Mouse (Mus musculus): ENCODE data around the gene Mdga2. TPM values are rescaled to one million over a fixed set of nuclear protein-coding genes. Genes with fewer than 3 reads are reported as not detected.

Gene Mdga2
- total RNA-seq, 1 experiment = not detected

DNA sequence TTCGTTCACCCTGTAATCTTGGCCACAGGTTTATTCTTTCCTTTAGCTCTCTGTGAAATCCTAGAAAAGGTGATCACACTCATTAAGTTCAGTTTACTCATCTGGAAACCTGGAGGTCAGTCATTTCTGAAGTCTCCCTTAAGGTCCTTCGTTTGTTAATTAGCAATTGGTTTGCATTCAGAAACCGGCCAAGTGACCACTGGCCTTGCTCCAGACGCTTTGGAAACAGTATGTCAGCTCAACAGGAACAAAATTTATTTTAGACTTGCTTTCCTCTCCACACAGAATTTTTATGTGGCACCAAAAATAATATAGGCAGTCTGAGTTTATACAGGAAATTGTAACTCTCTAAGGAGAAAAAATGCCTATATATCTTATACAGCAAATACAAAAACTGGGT is 323.0 kb downstream of the Mdga2 start:
- no peak for DNase-seq (ENCODE audit: low read depth, low spot score)
- Histone ChIP-seq H3K27ac (ENCODE audit: insufficient read depth, low read depth, low read length, poor library complexity, severe bottlenecking) (no peak overlapping the region), H3K9me3 (ENCODE audit: control insufficient read depth, insufficient read depth, low read depth, low read length) (no peaks in the 10 kb centered on the region), H3K4me3 (ENCODE audit: insufficient read depth in 1 of 2, low read depth in 1 of 2, low read length in 2 of 2, poor library complexity in 1 of 2, severe bottlenecking in 1 of 2) (no peak overlapping the region), H3K4me1 (ENCODE audit: control insufficient read depth in 2 of 2, insufficient read depth in 2 of 2, low read length in 2 of 2, poor library complexity in 1 of 2) (no peaks in the 10 kb centered on the region), H3K9ac (ENCODE audit: insufficient read depth, low read depth, low read length, poor library complexity, severe bottlenecking) (no peak overlapping the region), H3K36me3 (ENCODE audit: control insufficient read depth, insufficient read depth, low read length, poor library complexity, severe bottlenecking) (no peaks in the 10 kb centered on the region)
- TF ChIP-seq MAFK (IDR thresholded peaks at IDR 0.05; ENCODE audit: insufficient read depth, low read depth, low read length) (no peak), CHD2 (IDR thresholded peaks at IDR 0.05; ENCODE audit: low read depth, low read length) (no peak), ZC3H11A (IDR thresholded peaks at IDR 0.05; ENCODE audit: borderline replicate concordance, low read depth, low read length) (no peak), HCFC1 (IDR thresholded peaks at IDR 0.05; ENCODE audit: borderline replicate concordance, insufficient read depth, low read length) (no peak), ZNF384 (IDR thresholded peaks at IDR 0.05; ENCODE audit: low read depth, low read length) (no peak)
- in situ Hi-C loops (cut with MboI; ENCODE audit: low sequenced_read_pairs in 2 of 2, unreplicated experiment in 2 of 2) = no loop called here

DNA sequence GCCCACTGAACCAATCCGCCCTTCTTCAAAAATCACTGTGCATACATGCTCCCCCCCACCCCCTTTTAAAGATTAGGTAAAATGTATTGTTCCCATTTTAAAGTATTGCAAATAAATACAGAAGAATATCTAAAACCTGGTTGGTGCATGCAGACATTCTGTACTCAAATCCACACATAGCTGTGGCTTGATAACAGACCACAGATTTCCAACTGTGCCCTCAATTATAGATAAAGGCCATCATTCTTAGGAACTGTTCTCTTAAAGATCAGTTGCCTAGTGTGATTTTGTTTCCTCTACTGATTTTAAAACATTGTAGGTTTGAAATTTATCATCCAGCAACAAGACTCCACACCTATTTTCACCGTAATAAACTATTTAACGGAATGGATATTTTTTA is 325.6 kb downstream of the Mdga2 start:
- H3K4me3 ChIP-seq (ENCODE audit: insufficient read depth in 1 of 2, low read depth in 1 of 2, low read length in 2 of 2, poor library complexity in 1 of 2, severe bottlenecking in 1 of 2) = no peak overlapping the region
- H3K9ac ChIP-seq (ENCODE audit: insufficient read depth, low read depth, low read length, poor library complexity, severe bottlenecking) = no peak overlapping the region
- no peaks in the 10 kb centered on the region for H3K9me3 ChIP-seq (ENCODE audit: control insufficient read depth, insufficient read depth, low read depth, low read length)
- no peaks in the 10 kb centered on the region for H3K4me1 ChIP-seq (ENCODE audit: control insufficient read depth in 2 of 2, insufficient read depth in 2 of 2, low read length in 2 of 2, poor library complexity in 1 of 2)
- no peak overlapping the region for H3K27ac ChIP-seq (ENCODE audit: insufficient read depth, low read depth, low read length, poor library complexity, severe bottlenecking)
- no peaks in the 10 kb centered on the region for H3K36me3 ChIP-seq (ENCODE audit: control insufficient read depth, insufficient read depth, low read length, poor library complexity, severe bottlenecking)
- TF ChIP-seq CHD2 (IDR thresholded peaks at IDR 0.05; ENCODE audit: low read depth, low read length) (no peak), ZC3H11A (IDR thresholded peaks at IDR 0.05; ENCODE audit: borderline replicate concordance, low read depth, low read length) (no peak), ZNF384 (IDR thresholded peaks at IDR 0.05; ENCODE audit: low read depth, low read length) (no peak), MAFK (IDR thresholded peaks at IDR 0.05; ENCODE audit: insufficient read depth, low read depth, low read length) (no peak), HCFC1 (IDR thresholded peaks at IDR 0.05; ENCODE audit: borderline replicate concordance, insufficient read depth, low read length) (no peak)
- no peak for DNase-seq (ENCODE audit: low read depth, low spot score)
- in situ Hi-C loops (cut with MboI; ENCODE audit: low sequenced_read_pairs in 2 of 2, unreplicated experiment in 2 of 2) = no loop called here

DNA sequence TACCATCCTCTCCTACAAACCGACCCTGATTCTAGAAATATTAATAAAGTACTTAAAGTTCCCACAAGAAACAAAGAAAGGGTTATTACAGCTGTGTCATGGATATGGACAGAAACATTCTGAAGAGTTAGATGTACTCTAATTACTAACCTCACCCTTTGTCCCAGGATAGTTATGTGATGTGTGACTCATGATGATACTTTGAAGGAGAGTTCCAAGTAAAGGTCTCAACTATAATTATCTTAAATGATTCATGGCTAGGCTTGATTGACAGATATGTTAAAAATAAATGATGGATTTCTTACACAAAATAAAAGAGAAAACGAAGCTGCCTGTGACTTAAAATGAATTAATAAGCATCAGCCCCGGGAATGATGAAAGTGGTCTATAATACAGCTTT is 332.1 kb downstream of the Mdga2 start:
- in situ Hi-C loops (cut with MboI; ENCODE audit: low sequenced_read_pairs in 2 of 2, unreplicated experiment in 2 of 2) = no loop called here
- no peak for TF ChIP-seq CHD2 (IDR thresholded peaks at IDR 0.05; ENCODE audit: low read depth, low read length)
- no peak for TF ChIP-seq HCFC1 (IDR thresholded peaks at IDR 0.05; ENCODE audit: borderline replicate concordance, insufficient read depth, low read length)
- TF ChIP-seq ZC3H11A (IDR thresholded peaks at IDR 0.05; ENCODE audit: borderline replicate concordance, low read depth, low read length) = no peak
- no peak for TF ChIP-seq MAFK (IDR thresholded peaks at IDR 0.05; ENCODE audit: insufficient read depth, low read depth, low read length)
- TF ChIP-seq ZNF384 (IDR thresholded peaks at IDR 0.05; ENCODE audit: low read depth, low read length) = no peak

GRCm38 (mm10) chr12:66889276-66889675 is 333.1 kb downstream of the Mdga2 start:
- no peak overlapping the region for H3K4me3 ChIP-seq (ENCODE audit: insufficient read depth in 1 of 2, low read depth in 1 of 2, low read length in 2 of 2, poor library complexity in 1 of 2, severe bottlenecking in 1 of 2)
- H3K4me1 ChIP-seq (ENCODE audit: control insufficient read depth in 2 of 2, insufficient read depth in 2 of 2, low read length in 2 of 2, poor library complexity in 1 of 2) = no peaks in the 10 kb centered on the region
- no peaks in the 10 kb centered on the region for H3K36me3 ChIP-seq (ENCODE audit: control insufficient read depth, insufficient read depth, low read length, poor library complexity, severe bottlenecking)
- TF ChIP-seq CHD2 (IDR thresholded peaks at IDR 0.05; ENCODE audit: low read depth, low read length) (no peak), ZC3H11A (IDR thresholded peaks at IDR 0.05; ENCODE audit: borderline replicate concordance, low read depth, low read length) (no peak), MAFK (IDR thresholded peaks at IDR 0.05; ENCODE audit: insufficient read depth, low read depth, low read length) (no peak), ZNF384 (IDR thresholded peaks at IDR 0.05; ENCODE audit: low read depth, low read length) (no peak), HCFC1 (IDR thresholded peaks at IDR 0.05; ENCODE audit: borderline replicate concordance, insufficient read depth, low read length) (no peak)
- DNase-seq (ENCODE audit: low read depth, low spot score) = no peak
- in situ Hi-C loops (cut with MboI; ENCODE audit: low sequenced_read_pairs in 2 of 2, unreplicated experiment in 2 of 2) = no loop called here
- no peaks in the 10 kb centered on the region for H3K9me3 ChIP-seq (ENCODE audit: control insufficient read depth, insufficient read depth, low read depth, low read length)
- no peak overlapping the region for H3K9ac ChIP-seq (ENCODE audit: insufficient read depth, low read depth, low read length, poor library complexity, severe bottlenecking)
- no peak overlapping the region for H3K27ac ChIP-seq (ENCODE audit: insufficient read depth, low read depth, low read length, poor library complexity, severe bottlenecking)

More for the DNA sequence above, 332.1 kb downstream of the Mdga2 start:
- DNase-seq (ENCODE audit: low read depth, low spot score) = no peak
- H3K4me1 ChIP-seq (ENCODE audit: control insufficient read depth in 2 of 2, insufficient read depth in 2 of 2, low read length in 2 of 2, poor library complexity in 1 of 2) = no peaks in the 10 kb centered on the region
- H3K9ac ChIP-seq (ENCODE audit: insufficient read depth, low read depth, low read length, poor library complexity, severe bottlenecking) = no peak overlapping the region
- H3K9me3 ChIP-seq (ENCODE audit: control insufficient read depth, insufficient read depth, low read depth, low read length) = no peaks in the 10 kb centered on the region
- H3K36me3 ChIP-seq (ENCODE audit: control insufficient read depth, insufficient read depth, low read length, poor library complexity, severe bottlenecking) = no peaks in the 10 kb centered on the region
- H3K27ac ChIP-seq (ENCODE audit: insufficient read depth, low read depth, low read length, poor library complexity, severe bottlenecking) = no peak overlapping the region
- no peak overlapping the region for H3K4me3 ChIP-seq (ENCODE audit: insufficient read depth in 1 of 2, low read depth in 1 of 2, low read length in 2 of 2, poor library complexity in 1 of 2, severe bottlenecking in 1 of 2)

GRCm38 (mm10) chr12:66888636-66889035 is 333.7 kb downstream of the Mdga2 start:
- Histone ChIP-seq H3K4me1 (ENCODE audit: control insufficient read depth in 2 of 2, insufficient read depth in 2 of 2, low read length in 2 of 2, poor library complexity in 1 of 2) (no peaks in the 10 kb centered on the region), H3K36me3 (ENCODE audit: control insufficient read depth, insufficient read depth, low read length, poor library complexity, severe bottlenecking) (no peaks in the 10 kb centered on the region), H3K9me3 (ENCODE audit: control insufficient read depth, insufficient read depth, low read depth, low read length) (no peaks in the 10 kb centered on the region), H3K9ac (ENCODE audit: insufficient read depth, low read depth, low read length, poor library complexity, severe bottlenecking) (no peak overlapping the region), H3K4me3 (ENCODE audit: insufficient read depth in 1 of 2, low read depth in 1 of 2, low read length in 2 of 2, poor library complexity in 1 of 2, severe bottlenecking in 1 of 2) (no peak overlapping the region), H3K27ac (ENCODE audit: insufficient read depth, low read depth, low read length, poor library complexity, severe bottlenecking) (no peak overlapping the region)
- in situ Hi-C loops (cut with MboI; ENCODE audit: low sequenced_read_pairs in 2 of 2, unreplicated experiment in 2 of 2) = no loop called here
- DNase-seq (ENCODE audit: low read depth, low spot score) = no peak
- TF ChIP-seq CHD2 (IDR thresholded peaks at IDR 0.05; ENCODE audit: low read depth, low read length) = no peak
- no peak for TF ChIP-seq HCFC1 (IDR thresholded peaks at IDR 0.05; ENCODE audit: borderline replicate concordance, insufficient read depth, low read length)
- no peak for TF ChIP-seq ZC3H11A (IDR thresholded peaks at IDR 0.05; ENCODE audit: borderline replicate concordance, low read depth, low read length)
- TF ChIP-seq MAFK (IDR thresholded peaks at IDR 0.05; ENCODE audit: insufficient read depth, low read depth, low read length) = no peak
- no peak for TF ChIP-seq ZNF384 (IDR thresholded peaks at IDR 0.05; ENCODE audit: low read depth, low read length)

Measured in ES-E14 (cell line).